Mouse (Mus musculus): Measurements from ENCODE around the gene Rgcc. TPM values are rescaled to one million over a fixed set of nuclear protein-coding genes. Genes with fewer than 3 reads are reported as not detected.

The Rgcc gene
- 100 to 1,000 TPM; 154 to 227 TPM for total RNA-seq (2021)
- long read RNA-seq, experiment 1, transcript Rgcc-201 (5 exons, 918 nt), result major isoform, 631 of 673 reads
- long read RNA-seq, experiment 1, partial matches to known transcripts, result 35 of 673 reads
- long read RNA-seq, experiment 1, other reads (novel, unspliced or antisense), result 7 of 673 reads
- long read RNA-seq, experiment 2, transcript Rgcc-201 (5 exons, 918 nt), result major isoform, 391 of 450 reads
- long read RNA-seq, experiment 2, partial matches to known transcripts, result 47 of 450 reads
- long read RNA-seq, experiment 2, other reads (novel, unspliced or antisense), result 12 of 450 reads

DNA sequence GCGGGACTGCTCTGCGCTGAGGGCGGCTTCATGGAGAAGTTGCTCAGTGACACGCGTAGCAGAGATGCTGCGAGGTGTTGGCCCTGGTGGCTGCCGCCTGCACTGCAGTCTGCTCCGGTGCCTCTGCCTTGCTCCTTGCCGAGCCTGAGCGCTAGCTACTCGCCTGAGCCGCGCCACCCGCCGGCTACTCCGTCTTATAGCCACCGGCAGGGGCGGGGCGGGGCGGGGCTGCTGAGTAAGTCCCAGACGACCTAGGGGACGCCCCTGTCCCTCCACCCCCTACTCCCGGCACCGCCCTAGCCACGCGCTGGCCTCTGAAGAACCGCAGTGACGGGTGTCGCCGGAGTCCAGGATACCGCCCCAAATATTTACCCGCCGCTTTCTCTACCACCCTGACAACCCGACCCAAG is at the start of gene Rgcc:
TSS of gene Rgcc (minus strand) at position 180 of the 410 bp plus-strand sequence.
- peak; percentile 98 for DNase-seq

- DNase-seq, result no peak
Observed at GRCm38 (mm10) chr14:79346384-79346783, 44.9 kb upstream of the Rgcc start.

DNA sequence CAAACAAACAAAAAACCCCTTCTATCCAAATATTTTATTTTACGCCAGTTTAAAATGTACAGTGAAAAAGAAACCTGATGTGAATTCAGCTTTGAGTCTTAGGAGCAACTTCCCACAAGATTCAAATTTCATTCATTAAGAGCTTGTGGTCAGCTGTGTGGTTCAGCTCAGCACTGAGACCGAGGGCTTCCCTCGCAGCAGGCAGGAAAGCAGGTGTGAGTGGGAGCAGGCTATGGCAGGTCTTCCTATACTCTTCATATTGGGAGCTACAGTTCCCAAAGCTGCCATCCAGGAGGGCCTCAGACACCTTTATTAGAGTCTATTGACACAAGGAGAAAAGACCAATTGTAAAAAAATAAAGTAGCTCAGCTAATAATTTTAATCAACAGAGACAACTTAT is 34.2 kb upstream of the Rgcc start:
- DNase-seq, result no peak

DNA sequence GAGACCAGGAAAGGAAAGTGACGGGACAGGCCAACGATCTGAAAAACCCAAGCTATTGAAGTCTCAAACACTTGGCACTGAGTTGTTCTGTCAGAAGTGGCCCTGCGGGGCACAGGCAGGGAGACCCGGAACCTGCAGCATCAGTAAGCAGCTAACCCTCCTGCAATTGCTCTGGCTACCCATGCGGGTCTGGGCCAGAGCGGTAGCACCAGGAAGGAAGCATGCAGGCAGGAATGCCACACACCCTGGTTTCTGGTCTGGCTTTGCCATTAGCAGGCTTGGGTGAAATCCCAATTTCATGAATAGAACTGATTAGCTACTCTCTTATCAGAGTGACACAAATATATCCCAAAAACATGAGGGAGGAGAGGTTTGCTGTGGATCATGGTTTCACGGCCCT is 30.5 kb upstream of the Rgcc start:
- no peak for DNase-seq

GRCm38 (mm10) chr14:79330944-79331561 is 29.6 kb upstream of the Rgcc start:
- no peak for DNase-seq

DNA sequence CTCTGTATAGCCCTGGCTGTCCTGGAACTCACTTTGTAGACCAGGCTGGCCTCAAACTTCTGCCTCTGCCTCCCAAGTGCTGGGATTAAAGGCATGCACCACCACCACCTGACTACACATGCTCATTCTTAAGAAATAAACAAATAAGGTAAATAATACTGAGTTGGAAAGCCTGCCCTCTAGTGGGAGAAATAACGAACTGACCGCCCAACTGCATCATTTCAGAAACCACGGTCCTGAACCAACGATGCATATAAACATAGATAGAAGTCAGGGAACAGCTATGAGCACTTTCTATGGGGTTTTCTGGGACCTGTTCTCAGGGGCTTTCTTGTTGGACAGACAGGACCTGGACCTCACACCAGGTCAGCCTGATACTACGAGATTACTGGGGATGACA is 25.6 kb upstream of the Rgcc start:
- peak; percentile 48 for DNase-seq

GRCm38 (mm10) chr14:79324112-79324840 is 22.8 kb upstream of the Rgcc start:
- DNase-seq, result no peak

DNA sequence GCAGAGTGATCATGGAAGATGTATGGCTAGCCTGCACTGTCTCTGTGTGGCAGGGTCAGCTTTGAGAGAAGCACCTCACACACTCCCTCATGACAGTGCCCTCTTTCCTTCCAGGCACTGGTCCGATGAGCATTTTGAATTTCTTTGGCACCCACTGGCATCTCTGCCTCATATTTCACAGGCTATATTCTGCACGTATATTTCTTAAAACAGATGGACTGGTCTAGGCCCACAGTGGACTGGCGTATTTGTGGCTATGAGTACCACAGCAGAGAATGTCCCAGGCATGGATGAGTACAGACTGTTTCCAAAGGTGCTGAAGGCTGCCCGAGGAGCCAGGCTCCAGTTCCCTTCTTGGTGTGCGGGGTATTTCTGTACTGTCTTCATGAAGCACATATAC is 20.4 kb upstream of the Rgcc start:
- no peak for DNase-seq

GRCm38 (mm10) chr14:79321152-79321551 is 19.7 kb upstream of the Rgcc start:
- peak; percentile 35 for DNase-seq

GRCm38 (mm10) chr14:79317602-79318001 is 16.2 kb upstream of the Rgcc start:
- no peak for DNase-seq

DNA sequence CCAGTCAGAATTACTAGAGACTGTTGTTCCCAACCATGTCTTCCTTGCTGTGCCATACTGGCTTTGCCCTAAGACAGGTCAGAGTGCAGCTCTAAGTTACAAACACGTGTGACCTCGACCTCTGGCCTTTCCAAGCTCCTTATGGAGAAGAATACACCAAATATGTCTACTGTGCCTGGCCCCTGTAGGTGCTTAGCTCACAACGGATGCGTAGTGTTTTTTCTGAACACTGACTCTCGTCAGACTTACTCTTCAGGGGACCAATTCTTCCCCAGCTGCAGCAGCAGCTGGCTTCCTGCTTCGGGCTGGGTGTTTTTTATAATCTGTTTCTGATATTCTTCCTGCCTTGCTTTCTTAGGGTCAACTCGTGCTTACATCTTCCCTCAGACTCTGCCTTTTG is 14.4 kb upstream of the Rgcc start:
- no peak for DNase-seq

DNA sequence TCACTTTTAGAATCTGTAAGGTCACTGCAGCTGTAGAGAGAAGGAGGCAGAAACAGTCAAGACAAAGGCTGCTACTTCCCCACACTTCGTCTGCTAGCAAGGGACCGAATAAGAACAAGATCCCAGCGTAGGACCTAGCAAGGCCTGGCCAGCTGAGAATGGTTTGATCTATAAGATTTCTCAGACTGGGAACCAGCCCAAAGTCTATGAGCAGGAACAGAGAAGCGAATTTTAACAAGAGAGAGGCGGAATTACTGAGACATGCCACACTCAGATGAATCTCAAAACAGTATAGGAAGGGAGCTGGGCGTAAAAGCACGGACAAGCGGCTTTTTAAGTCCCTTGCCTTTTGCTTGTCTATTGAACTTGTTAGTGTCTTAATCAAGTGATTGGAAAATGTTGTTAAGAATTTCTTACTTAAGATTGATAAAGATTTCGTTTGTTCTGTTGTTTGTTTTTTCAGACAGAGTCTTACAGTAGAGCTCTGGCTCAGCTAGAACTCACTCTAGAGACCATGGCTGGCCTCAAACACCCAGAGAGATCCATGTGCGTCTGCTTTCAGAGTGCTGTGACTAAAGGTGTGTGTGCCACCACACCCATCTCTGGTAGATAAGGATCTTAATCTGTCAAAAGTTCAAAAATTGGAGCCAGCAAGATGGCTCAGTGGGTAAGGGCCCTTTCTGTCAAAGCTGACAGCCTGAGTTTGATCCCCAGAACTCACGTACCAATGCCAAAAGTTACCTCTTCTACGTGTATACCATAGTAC is 13.0 kb upstream of the Rgcc start:
- no peak for DNase-seq

- DNase-seq, result no peak
Observed at GRCm38 (mm10) chr14:79313439-79314175, 12.2 kb upstream of the Rgcc start.

DNA sequence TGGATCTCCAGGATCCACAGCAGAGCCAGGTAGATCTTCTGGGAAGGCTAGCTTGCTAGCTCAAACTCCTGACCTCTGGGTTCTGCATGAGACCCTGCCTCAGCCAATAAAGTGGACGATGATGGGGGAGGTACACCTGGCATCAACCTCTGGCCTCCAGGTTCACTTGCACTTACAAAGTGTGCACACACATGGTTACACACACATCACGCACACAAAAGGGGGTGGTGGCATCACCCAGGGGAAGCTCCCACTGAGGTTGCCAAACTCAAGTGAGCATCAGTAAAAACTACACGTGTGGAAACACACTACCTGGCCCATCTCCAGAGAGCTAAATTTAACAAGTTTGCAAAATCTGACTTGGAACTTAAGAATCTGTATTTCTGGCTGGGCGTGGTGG is 11.3 kb upstream of the Rgcc start:
- DNase-seq, result no peak

DNA sequence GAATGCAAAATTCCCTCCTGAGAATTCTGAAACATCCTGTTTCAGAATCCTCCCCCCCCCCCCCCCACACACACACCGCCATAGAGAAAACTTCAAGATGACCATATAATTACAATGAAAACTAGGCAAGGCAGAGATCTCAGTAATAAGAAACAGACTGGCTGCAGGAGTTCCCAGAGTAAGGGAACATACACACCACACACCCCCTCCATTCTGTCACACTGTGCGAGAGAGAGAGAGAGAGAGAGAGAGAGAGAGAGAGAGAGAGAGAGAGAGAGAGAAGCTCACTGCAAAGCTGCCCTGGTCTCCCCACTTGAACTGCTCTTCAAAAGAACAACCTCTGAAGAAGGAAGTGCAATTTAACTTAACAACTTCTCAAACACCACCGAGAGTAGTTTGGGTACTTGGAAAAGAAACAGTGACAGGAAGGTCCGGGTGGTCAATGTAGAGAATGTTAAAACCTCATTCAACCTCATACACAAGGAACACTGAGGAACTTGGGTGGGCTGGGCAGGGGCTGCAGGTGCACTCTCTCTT is 10.5 kb upstream of the Rgcc start:
- DNase-seq, result no peak

DNA sequence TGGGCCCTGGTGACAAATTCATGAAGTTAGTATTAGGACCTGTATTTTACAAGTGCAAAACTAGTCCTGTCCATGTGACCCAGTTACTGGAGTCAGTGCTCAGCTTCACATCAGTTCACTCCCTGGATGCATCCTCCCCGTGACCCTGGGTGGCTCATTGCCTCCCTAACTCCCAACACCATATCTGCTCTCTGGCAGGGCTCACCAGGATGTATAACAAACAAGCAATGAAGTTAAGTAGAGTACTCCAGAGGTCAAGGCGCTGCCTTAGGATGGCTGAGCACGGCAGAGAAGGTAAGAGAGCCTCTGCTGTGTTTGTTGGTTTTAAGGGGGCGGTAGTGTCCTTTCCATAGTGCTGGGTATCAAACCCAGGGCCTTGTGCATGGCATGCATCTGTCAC is 7.7 kb upstream of the Rgcc start:
- no peak for DNase-seq

GRCm38 (mm10) chr14:79308364-79308763 is 6.9 kb upstream of the Rgcc start:
- DNase-seq, result no peak

DNA sequence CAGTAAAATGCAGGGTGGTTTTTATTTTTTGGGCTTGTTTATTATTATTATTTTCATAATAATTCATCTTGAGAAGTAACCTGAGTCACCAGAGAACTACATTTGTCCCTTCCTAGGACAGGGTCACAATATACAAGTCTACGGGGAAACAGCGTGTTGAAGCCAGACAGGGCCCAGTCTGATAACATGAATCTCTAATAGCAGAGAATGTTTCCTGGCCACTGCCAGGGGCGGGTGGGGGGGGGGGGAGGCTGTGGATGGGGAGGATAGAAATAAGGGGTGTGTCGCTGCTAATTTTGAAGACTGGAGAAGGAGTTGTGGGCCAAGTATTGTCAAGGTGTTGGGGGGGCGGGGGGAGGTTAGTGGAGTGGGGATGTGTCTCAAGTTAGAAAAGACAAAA is 6.5 kb upstream of the Rgcc start:
- no peak for DNase-seq

DNA sequence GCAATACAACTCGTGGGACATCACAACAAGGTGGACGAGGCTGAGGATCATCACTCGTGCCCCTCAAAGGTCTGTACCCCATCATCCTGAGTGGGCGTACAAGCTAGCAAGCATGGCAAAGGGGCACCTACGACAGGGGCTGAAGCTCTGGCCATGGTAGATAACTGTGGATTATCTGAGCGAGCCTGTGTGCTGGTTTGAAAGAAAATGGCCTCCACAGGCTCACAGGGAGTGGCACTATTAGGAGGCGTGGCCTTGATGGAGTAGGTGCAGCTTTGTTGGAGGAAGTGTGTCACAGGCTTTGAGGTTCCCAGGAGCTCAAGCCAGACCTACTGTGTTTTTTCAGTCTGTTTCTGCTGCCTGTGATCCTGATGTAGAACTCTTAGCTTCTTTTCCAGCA is 5.7 kb upstream of the Rgcc start:
- no peak for DNase-seq

GRCm38 (mm10) chr14:79304873-79305464 is 3.5 kb upstream of the Rgcc start:
- no peak for DNase-seq

DNA sequence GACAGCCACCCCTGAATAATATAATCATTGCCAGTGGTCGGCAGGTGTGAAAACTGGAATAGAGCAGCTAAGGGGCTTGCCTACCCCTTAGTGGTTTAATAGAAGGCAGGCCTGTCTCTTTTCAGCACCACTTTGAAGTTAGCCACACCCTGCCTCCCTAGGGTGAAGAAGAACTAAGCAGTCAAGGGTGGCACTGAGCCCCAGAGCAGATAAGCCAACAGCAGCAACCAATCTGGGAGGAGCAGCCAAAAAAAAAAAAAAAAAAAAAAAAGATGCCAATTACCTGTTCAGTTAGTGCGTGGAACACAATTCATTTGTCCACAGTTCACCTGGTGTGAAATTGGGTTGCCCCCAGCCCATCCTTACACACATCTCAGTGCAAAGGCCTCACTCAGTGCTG is 1.7 kb upstream of the Rgcc start:
- DNase-seq, result no peak
